Mouse (Mus musculus): ENCODE data around the gene 4930467E23Rik.
"Not testable (repeated sequence)": the region's sequence is repeated elsewhere in the genome, so short reads cannot be mapped to it uniquely, and the experiment has no call there.

Gene 4930467E23Rik

GRCm38 (mm10) chr8:19780212-19780611, 50.8 kb downstream of the 4930467E23Rik start:
- not testable (repeated sequence) for DNase-seq (ENCODE audit: extremely low spot score, low read depth, low spot score)

DNA sequence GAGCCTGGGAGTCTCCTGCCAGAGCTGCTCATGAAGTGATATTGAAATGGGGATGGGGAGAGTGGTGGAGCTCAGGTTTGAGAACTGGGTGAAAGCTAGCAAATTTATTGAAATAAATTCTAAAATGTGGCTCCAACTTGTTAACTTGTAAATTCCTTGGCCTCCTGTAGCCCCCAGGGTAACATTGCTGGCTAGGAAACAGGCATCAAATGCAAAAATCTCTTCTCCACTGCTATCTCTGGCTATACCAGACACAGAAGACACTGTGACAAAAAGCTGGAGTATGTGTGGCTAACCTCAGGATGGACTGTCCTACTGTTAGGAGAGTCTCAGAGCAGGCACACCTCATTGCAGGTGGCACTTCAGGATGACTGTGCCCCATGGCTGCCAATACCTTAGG, 51.3 kb downstream of the 4930467E23Rik start:
- DNase-seq (ENCODE audit: extremely low spot score, low read depth, low spot score) = not testable (repeated sequence)

- DNase-seq (ENCODE audit: extremely low spot score, low read depth, low spot score) = not testable (repeated sequence)
Measured at GRCm38 (mm10) chr8:19781328-19782114, 52.1 kb downstream of the 4930467E23Rik start.

- not testable (repeated sequence) for DNase-seq (ENCODE audit: extremely low spot score, low read depth, low spot score)
Measured at GRCm38 (mm10) chr8:19782736-19783135, 53.4 kb downstream of the 4930467E23Rik start.

- not testable (repeated sequence) for DNase-seq (ENCODE audit: extremely low spot score, low read depth, low spot score)
Measured at GRCm38 (mm10) chr8:19783860-19784259, 54.5 kb downstream of the 4930467E23Rik start.

GRCm38 (mm10) chr8:19784554-19785364, 55.4 kb downstream of the 4930467E23Rik start:
- DNase-seq (ENCODE audit: extremely low spot score, low read depth, low spot score) = peak; percentile 89

GRCm38 (mm10) chr8:19792696-19793095, 63.3 kb downstream of the 4930467E23Rik start:
- not testable (repeated sequence) for DNase-seq (ENCODE audit: extremely low spot score, low read depth, low spot score)
